Mouse (Mus musculus) heart, adult 11 months (tissue): ENCODE results near the gene A530084C06Rik.

Source experiments
- DNase-seq: peaks from one replicate; pipeline ENCODE4 v3.0.0; 2022

Gene A530084C06Rik

GRCm38 (mm10) chr13:31534726-31535125 lies 24.4 kb downstream of the A530084C06Rik start:
- DNase-seq: peak; percentile 9

DNA sequence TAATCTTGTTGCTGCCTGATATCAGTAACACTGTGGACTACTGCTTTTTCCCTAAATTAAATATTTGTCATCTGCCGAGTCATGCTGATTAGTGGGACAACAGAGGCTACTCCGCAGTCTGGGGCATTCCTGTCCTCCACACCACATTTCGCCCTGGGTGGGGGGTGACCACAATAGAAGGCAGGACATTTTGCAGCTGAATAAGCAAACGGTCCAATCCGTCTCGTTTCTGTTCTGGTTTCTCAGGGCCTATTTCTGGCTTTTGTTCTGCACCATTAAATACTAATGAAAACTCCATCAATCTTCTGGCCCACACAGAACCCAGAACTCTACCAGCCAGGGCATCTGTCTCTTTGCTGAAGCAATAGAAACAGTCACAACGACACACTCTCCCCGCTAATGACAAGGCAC lies 27.5 kb downstream of the A530084C06Rik start:
- peak; percentile 66 for DNase-seq

DNA sequence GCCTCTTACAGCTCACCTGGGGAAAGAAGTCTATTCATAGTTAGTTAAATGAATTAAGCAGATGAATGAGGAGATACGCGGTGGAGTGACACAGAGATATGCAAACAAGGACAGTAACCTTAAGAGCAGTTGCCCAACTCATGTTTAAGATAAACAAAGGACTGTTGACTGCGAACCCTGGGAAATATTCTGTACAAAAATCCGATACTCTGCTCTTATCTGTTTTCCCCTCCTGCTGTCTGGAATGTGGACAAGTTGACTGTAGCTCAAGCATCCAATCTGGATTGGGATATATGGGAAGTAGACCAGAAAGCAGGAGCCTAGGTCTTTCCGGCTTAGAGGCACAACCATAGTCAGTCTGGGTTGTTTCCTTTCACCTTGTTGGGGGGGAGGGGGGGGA lies 27.9 kb downstream of the A530084C06Rik start:
- DNase-seq: no peak

DNA sequence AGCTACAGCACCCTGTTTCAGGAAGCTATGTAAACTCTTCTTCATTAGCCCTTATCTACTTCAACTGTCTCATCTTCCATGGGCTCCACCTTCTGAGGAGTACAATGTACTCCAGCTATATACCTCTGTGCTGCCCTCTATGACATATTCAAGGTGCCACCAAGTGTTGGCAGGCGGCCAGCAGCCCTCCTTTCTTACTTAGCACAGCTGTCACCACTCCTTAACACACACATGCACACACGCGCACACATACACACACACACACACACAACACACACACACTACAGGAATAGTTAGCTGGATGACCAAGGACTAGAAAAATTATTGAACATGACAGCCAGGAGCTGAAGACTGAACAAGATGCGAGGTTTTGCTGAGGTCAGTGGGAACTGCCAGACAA lies 34.2 kb downstream of the A530084C06Rik start:
- DNase-seq: peak; percentile 30

DNA sequence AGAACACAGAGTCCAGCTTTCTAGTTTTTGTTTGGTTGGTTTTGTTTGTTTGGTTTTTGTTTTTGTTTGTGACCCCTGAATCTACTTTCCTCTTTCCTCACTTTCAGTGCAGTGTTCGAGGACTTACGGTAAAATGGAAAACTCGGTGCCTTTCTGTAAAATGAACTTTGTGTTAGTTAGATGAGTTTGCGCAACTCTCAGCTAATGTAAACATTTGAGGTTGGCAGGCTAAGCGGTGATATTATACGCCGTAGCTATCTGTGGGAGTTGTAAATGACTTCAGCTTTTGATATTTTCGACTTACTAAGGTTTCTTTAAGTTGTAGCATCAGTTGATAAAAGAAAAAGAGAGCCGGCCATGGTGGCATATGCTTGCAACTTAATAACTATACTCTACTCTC lies 40.2 kb downstream of the A530084C06Rik start:
- peak; percentile 11 for DNase-seq

DNA sequence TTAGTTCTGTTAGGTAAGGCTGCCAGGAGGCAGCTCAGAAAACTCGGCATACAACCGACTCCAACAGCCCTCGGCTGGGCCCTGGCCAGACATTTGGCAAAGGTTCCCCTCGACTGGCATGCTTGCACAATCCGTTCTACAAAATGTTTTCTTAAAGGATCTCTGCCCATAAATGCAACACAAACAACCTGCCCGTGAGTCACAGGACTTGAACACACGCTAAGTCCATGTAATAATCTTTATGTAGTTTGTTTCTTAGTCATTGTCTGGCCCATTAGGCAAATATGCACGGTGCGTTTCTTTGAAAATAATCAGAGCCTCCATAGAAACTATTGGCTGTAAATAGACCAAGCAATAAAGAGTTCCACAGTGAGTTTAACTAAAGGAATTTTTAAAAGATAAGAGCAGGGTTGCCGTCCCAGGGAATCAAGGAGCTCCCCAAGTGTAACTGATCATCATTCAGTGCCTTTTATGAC lies 40.7 kb downstream of the A530084C06Rik start:
- DNase-seq: peak; percentile 92

DNA sequence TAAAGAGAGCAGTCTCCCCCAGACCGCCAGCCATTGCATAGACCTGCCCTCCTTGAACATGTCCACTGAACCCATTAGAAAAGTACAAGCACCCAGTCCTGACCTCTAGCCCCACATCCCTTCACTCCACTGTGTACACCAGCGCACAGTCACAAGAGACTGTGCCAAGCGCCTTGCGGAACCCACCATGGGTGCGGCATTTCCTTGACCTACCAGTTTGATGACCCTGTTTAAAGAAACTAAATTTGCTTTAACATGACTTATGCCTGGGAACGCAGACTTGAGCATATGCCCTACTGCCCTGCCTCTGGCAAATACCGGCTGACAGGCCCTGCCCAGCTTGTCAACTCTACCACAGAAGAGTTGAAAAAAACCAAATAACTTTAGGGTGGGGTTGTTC lies 43.9 kb downstream of the A530084C06Rik start:
- DNase-seq: peak; percentile 59

DNA sequence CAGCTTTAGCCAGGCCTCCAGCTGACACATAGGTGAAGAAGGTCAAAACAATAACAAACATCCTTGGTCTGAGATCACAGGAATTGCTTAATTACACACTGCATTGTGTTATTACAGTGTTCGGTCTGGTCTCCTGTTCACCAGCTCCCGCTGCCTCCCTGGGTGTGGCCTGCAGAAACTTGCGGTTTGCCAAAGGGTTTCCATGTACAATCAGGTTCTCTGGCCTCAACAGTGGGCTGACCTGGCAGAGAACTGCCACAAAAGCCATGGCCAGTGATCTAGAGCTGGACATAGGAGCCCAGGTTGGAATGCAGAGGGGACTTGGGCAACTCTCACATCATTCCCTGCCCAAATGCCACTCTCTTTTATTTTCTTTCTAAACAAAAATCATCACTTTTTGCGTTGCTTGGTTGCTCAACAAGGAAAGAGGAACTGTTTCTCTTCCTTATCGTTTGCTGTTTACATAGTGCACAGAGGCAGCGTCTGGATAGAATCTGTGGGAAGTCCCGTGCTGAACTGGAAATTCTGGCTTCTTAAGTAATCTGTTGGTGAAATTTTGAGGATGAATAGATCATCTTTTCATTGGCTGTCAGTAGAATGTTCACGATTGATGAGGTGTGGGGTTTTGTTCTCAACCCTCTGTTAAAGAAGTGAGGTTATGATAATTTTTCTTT lies 52.5 kb downstream of the A530084C06Rik start:
- DNase-seq: peak; percentile 93
